In the genomic region with DNA sequence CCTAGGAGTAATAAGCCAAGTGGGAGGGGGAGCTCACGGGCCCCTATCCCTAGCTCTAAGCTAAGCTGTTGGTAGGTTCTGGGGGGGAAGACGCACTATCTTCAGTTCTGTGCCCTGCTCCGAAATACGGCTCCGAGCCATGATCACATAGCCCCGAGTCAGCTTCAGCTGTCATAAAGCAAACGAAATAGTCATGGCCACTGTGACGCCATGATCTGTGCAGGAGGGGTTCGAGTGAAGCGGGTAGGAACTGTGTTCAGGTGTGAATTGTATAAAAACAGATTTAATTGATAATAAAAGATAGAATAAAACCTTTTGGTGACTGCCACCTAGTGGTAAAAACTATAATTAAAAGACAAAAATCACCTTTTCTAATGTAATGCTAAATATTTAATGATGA, we compare ENCODE assay signal across 9 mouse cellular contexts. TPM values are rescaled to one million over a fixed set of nuclear protein-coding genes. Genes with fewer than 3 reads are reported as not detected.
DNase-seq lines count a peak whose midpoint lies in the region; ATAC-seq and TF ChIP-seq lines count a peak whose summit lies in the region.
"Had no signal": no experiment of that assay in that cellular context is flagged by ENCODE, and none has a peak within 500 bp of the region (broad histone marks: within the 10 kb centered on the region; RNA-seq: fewer than 3 reads in every experiment).

No protein-coding gene starts in this region.

- peak; percentile 24; the same call in 1 of the 2 replicates for TF ChIP-seq POLR2A in testis, adult 2 months (IDR thresholded peaks at IDR 0.05; ENCODE audit: control insufficient read depth, low read depth, low read length)

- no peaks in the 10 kb centered on the region for H3K27me3 ChIP-seq in forebrain, embryonic 11.5 days (ENCODE audit: control insufficient read depth, insufficient read depth, low read length)
- no peaks in the 10 kb centered on the region for H3K27me3 ChIP-seq in forebrain, embryonic 10.5 days (ENCODE audit: poor library complexity, severe bottlenecking)
- no peaks in the 10 kb centered on the region for H3K27me3 ChIP-seq in testis, adult 2 months (ENCODE audit: control insufficient read depth, insufficient read depth, low read length)
- no peaks in the 10 kb centered on the region for H3K27me3 ChIP-seq in forebrain, embryonic 16.5 days (replicated peaks; ENCODE audit: control insufficient read depth, insufficient read depth, low read length)
- no peaks in the 10 kb centered on the region for H3K27me3 ChIP-seq in midbrain, embryonic 14.5 days (ENCODE audit: control insufficient read depth, insufficient read depth, low read length)

- no peaks in the 10 kb centered on the region for H3K36me3 ChIP-seq in forebrain, embryonic 11.5 days (ENCODE audit: control insufficient read depth, insufficient read depth, low read length)
- no peaks in the 10 kb centered on the region for H3K36me3 ChIP-seq in forebrain, embryonic 10.5 days (replicated peaks)
- H3K36me3 ChIP-seq in testis, adult 2 months (ENCODE audit: control insufficient read depth, insufficient read depth, low read length): no peaks in the 10 kb centered on the region
- H3K36me3 ChIP-seq in forebrain, embryonic 16.5 days (ENCODE audit: control insufficient read depth, insufficient read depth): no peaks in the 10 kb centered on the region
- H3K36me3 ChIP-seq in midbrain, embryonic 14.5 days (ENCODE audit: control insufficient read depth, insufficient read depth, low read length): no peaks in the 10 kb centered on the region
- H3K36me3 ChIP-seq: G1E had no signal

- H3K4me3 ChIP-seq in forebrain, embryonic 11.5 days (ENCODE audit: low read depth, low read length): no peak overlapping the region
- no peak overlapping the region for H3K4me3 ChIP-seq in forebrain, embryonic 10.5 days
- H3K4me3 ChIP-seq in testis, adult 2 months (ENCODE audit: control insufficient read depth, low read depth, low read length): peak overlapping the region; percentile 38
- no peak overlapping the region for H3K4me3 ChIP-seq in forebrain, embryonic 16.5 days (replicated peaks; ENCODE audit: low read length)
- no peak overlapping the region for H3K4me3 ChIP-seq in midbrain, embryonic 14.5 days (replicated peaks; ENCODE audit: low read depth, low read length)

- 0 out of 2 replicates have a peak, but pooled peaks have one; percentile 49 for ATAC-seq in forebrain, embryonic 11.5 days (replicated peaks; ENCODE audit: low FRiP score)
- peak; percentile 31; the same call in 1 of the 2 replicates for ATAC-seq in forebrain, embryonic 16.5 days
- no peak; the same call in 1 of the 2 replicates for ATAC-seq in midbrain, embryonic 14.5 days (ENCODE audit: low FRiP score, low TSS enrichment)

- no peak overlapping the region for H3K27ac ChIP-seq in forebrain, embryonic 11.5 days (ENCODE audit: low read depth, low read length)
- H3K27ac ChIP-seq in forebrain, embryonic 10.5 days: no peak overlapping the region
- H3K27ac ChIP-seq in testis, adult 2 months (ENCODE audit: control insufficient read depth, insufficient read depth, low read depth, low read length): no peak overlapping the region
- H3K27ac ChIP-seq in forebrain, embryonic 16.5 days (ENCODE audit: low read length): no peak overlapping the region
- H3K27ac ChIP-seq in midbrain, embryonic 14.5 days (replicated peaks; ENCODE audit: low read depth, low read length): no peak overlapping the region

- H3K4me2 ChIP-seq in forebrain, embryonic 11.5 days (ENCODE audit: low read depth, low read length, severe bottlenecking): no peak overlapping the region
- no peak overlapping the region for H3K4me2 ChIP-seq in forebrain, embryonic 16.5 days (ENCODE audit: low read length)
- H3K4me2 ChIP-seq in midbrain, embryonic 14.5 days (ENCODE audit: low read length): no peak overlapping the region

- no peak for DNase-seq in forebrain, embryonic 11.5 days (ENCODE audit: low spot score)
- no peak for DNase-seq in forebrain, embryonic 10.5 days (ENCODE audit: extremely low spot score, low spot score)
- DNase-seq in testis, postnatal 10 days (ENCODE audit: low spot score): no peak
- peak; percentile 62 for DNase-seq in midbrain, embryonic 14.5 days
- no peak for DNase-seq in spleen, adult 12 weeks (ENCODE audit: low spot score)
- no peak for DNase-seq in gastrocnemius, postnatal 36 days

- no peak overlapping the region for H3K9ac ChIP-seq in forebrain, embryonic 11.5 days (ENCODE audit: low read length)
- no peak overlapping the region for H3K9ac ChIP-seq in forebrain, embryonic 16.5 days (replicated peaks; ENCODE audit: low read depth, low read length)
- H3K9ac ChIP-seq in midbrain, embryonic 14.5 days (replicated peaks; ENCODE audit: low read length): no peak overlapping the region

- 77% methylated on average over 10 of the region's 10 CpGs for WGBS in forebrain, embryonic 11.5 days
- 80% methylated on average over 10 of the region's 10 CpGs for WGBS in forebrain, embryonic 10.5 days
- 79% methylated on average over 10 of the region's 10 CpGs for WGBS in forebrain, embryonic 16.5 days
- WGBS in midbrain, embryonic 14.5 days: 77% methylated on average over 10 of the region's 10 CpGs

- no peaks in the 10 kb centered on the region for H3K4me1 ChIP-seq in forebrain, embryonic 11.5 days (replicated peaks; ENCODE audit: control insufficient read depth, insufficient read depth, low read length)
- H3K4me1 ChIP-seq in forebrain, embryonic 10.5 days: no peaks in the 10 kb centered on the region
- H3K4me1 ChIP-seq in testis, adult 2 months (ENCODE audit: control insufficient read depth, insufficient read depth, low read length): no peaks in the 10 kb centered on the region
- no peaks in the 10 kb centered on the region for H3K4me1 ChIP-seq in forebrain, embryonic 16.5 days (replicated peaks; ENCODE audit: control insufficient read depth, insufficient read depth, low read length)
- H3K4me1 ChIP-seq in midbrain, embryonic 14.5 days (ENCODE audit: control insufficient read depth, insufficient read depth, low read length): no peaks in the 10 kb centered on the region

- TF ChIP-seq CTCF in testis, adult 2 months (IDR thresholded peaks at IDR 0.05; ENCODE audit: control insufficient read depth, insufficient read depth, insufficient replicate concordance, low read depth, low read length): 0 out of 2 replicates have a peak, but pooled peaks have one; percentile 7

- intact Hi-C loops in gastrocnemius, postnatal 36 days (cut with DNase I): no loop called here

- H3K9me3 ChIP-seq in forebrain, embryonic 11.5 days (ENCODE audit: control insufficient read depth, low read length): no peaks in the 10 kb centered on the region
- no peaks in the 10 kb centered on the region for H3K9me3 ChIP-seq in forebrain, embryonic 10.5 days
- H3K9me3 ChIP-seq in forebrain, embryonic 16.5 days (ENCODE audit: control insufficient read depth, low read length): no peaks in the 10 kb centered on the region
- no peaks in the 10 kb centered on the region for H3K9me3 ChIP-seq in midbrain, embryonic 14.5 days (ENCODE audit: control insufficient read depth, low read length)
- H3K9me3 ChIP-seq: G1E had no signal

RNA-seq across cellular contexts. Expression of gene Stard3nl, which starts 42.4 kb away (rescaled TPM):
- polyA plus RNA-seq in forebrain, embryonic 11.5 days (2014; fragmentation: Nextera tagmentation; extraction: Ambion mirVana): 114 and 116 TPM in 2 replicates
- polyA plus RNA-seq in forebrain, embryonic 10.5 days (2016; fragmentation: Nextera tagmentation; extraction: Ambion mirVana): 100 and 102 TPM in 2 replicates
- polyA plus RNA-seq in testis, adult 2 months (2012; rRNA removed): 9.0 and 11.7 TPM in 2 replicates
- polyA plus RNA-seq in forebrain, embryonic 16.5 days (2015; fragmentation: Nextera tagmentation; extraction: Ambion mirVana): 188 and 193 TPM in 2 replicates
- 205 and 228 TPM in 2 replicates for polyA plus RNA-seq in midbrain, embryonic 14.5 days (2014; fragmentation: Nextera tagmentation; extraction: Ambion mirVana)
- 1 to 10 TPM; 5.9 to 6.1 TPM for total RNA-seq in gastrocnemius, postnatal 36 days (2021)
